Mouse (Mus musculus) E14TG2a.4 (cell line): Measurements from ENCODE around the gene Best2.

Experiments
- H3K27me3 ChIP-seq: 2 replicates; pipeline ENCODE4 v1.6.1; 2014; ENCODE audit warnings: low read length, control low read depth; ENCODE audit not compliant: insufficient read depth
- H3K36me3 ChIP-seq: 2 replicates; pipeline ENCODE4 v1.6.1; 2014; ENCODE audit warnings: low read length, control low read depth; ENCODE audit not compliant: insufficient read depth
- H3K4me1 ChIP-seq: replicated peaks from 2 replicates; pipeline ENCODE4 v1.6.1; 2014; ENCODE audit warnings: low read depth, low read length, control low read depth
- H3K4me3 ChIP-seq: replicated peaks from 2 replicates; pipeline ENCODE4 v1.5.1; 2014; ENCODE audit warnings: mild to moderate bottlenecking, low read length
- H3K9me3 ChIP-seq: 2 replicates; pipeline ENCODE4 v1.6.1; 2014; ENCODE audit warnings: low read length, control low read depth
- CTCF ChIP-seq: conservative IDR thresholded peaks from 2 replicates; pipeline ENCODE4 v1.5.1; 2014; ENCODE audit warnings: low read length
- NANOG ChIP-seq: IDR thresholded peaks from 2 replicates; pipeline ENCODE4 v1.6.1; 2014; ENCODE audit warnings: borderline replicate concordance, low read length, mixed read lengths
- POU5F1 ChIP-seq: IDR thresholded peaks from 2 replicates; pipeline ENCODE4 v1.6.1; 2014; ENCODE audit warnings: low read length, borderline replicate concordance

The Best2 gene

GRCm38 (mm10) chr8:85026670-85027515 is 12.6 kb upstream of the Best2 start, which contains the start of gene Trir:
Trir (plus strand) TSS chr8:85026823.
- Histone ChIP-seq H3K9me3 (no peaks in the 10 kb centered on the region), H3K4me1 (peaks cover 73% of the 10 kb centered on the region), H3K36me3 (peaks cover 62% of the 10 kb centered on the region), H3K27me3 (no peaks in the 10 kb centered on the region), H3K4me3 (peak within 1 kb of the TSS; percentile 100)
- TF ChIP-seq CTCF (no peak), POU5F1 (no peak), NANOG (no peak)

GRCm38 (mm10) chr8:85025098-85025932 is 11.0 kb upstream of the Best2 start, which contains the start of gene Asna1:
Asna1 (minus strand) TSS chr8:85025281.
- no peaks in the 10 kb centered on the region for H3K9me3 ChIP-seq
- TF ChIP-seq NANOG (no peak), CTCF (no peak), POU5F1 (no peak)
- no peaks in the 10 kb centered on the region for H3K27me3 ChIP-seq
- H3K36me3 ChIP-seq: peaks cover 63% of the 10 kb centered on the region
- H3K4me3 ChIP-seq: peak within 1 kb of the TSS; percentile 100
- peaks cover 76% of the 10 kb centered on the region for H3K4me1 ChIP-seq

DNA sequence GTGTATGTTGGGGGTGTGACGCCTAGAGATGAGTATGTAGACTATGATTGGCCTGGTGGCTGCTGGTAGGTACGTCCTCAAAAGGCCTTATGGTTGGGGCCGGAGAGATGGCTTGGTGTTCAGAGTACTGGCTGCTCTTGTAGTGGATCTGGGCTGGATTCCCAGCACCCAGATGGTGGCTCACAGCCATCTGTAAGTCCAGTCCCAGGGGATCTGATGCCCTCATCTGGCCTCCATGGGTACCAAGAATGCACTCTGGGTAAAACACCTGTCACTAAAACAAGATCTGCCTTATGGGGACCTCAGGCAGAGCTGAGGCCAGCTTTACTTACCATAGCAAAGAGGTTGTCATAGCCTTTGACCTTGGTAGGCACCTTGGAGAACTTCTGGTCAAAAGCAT is 9.5 kb upstream of the Best2 start:
- H3K4me3 ChIP-seq: peak overlapping the region; percentile 100
- H3K36me3 ChIP-seq: peaks cover 63% of the 10 kb centered on the region
- no peaks in the 10 kb centered on the region for H3K9me3 ChIP-seq
- TF ChIP-seq CTCF (no peak), NANOG (no peak), POU5F1 (no peak)
- no peaks in the 10 kb centered on the region for H3K27me3 ChIP-seq
- peaks cover 76% of the 10 kb centered on the region for H3K4me1 ChIP-seq

GRCm38 (mm10) chr8:85021514-85022055 is 7.3 kb upstream of the Best2 start:
- Histone ChIP-seq H3K27me3 (no peaks in the 10 kb centered on the region), H3K9me3 (no peaks in the 10 kb centered on the region), H3K4me1 (peaks cover 84% of the 10 kb centered on the region), H3K36me3 (peaks cover 75% of the 10 kb centered on the region), H3K4me3 (peak overlapping the region; percentile 29; the same call in 1 of the 2 replicates)
- TF ChIP-seq NANOG (no peak), CTCF (peak; percentile 32)

GRCm38 (mm10) chr8:85017209-85017608 is 2.9 kb upstream of the Best2 start:
- Histone ChIP-seq H3K9me3 (no peaks in the 10 kb centered on the region), H3K4me3 (no peak overlapping the region), H3K4me1 (peaks cover 75% of the 10 kb centered on the region), H3K27me3 (peaks cover 25% of the 10 kb centered on the region), H3K36me3 (peaks cover 55% of the 10 kb centered on the region)
- TF ChIP-seq NANOG: no peak
- TF ChIP-seq POU5F1: no peak
- TF ChIP-seq CTCF: no peak

- H3K27me3 ChIP-seq: peaks cover 28% of the 10 kb centered on the region
- no peaks in the 10 kb centered on the region for H3K9me3 ChIP-seq
- H3K36me3 ChIP-seq: peaks cover 50% of the 10 kb centered on the region
- H3K4me3 ChIP-seq: no peak overlapping the region; the same call in 1 of the 2 replicates
- no peak for TF ChIP-seq NANOG
- no peak for TF ChIP-seq POU5F1
- no peak for TF ChIP-seq CTCF
- H3K4me1 ChIP-seq: peaks cover 71% of the 10 kb centered on the region
These were observed 2.4 kb upstream of the Best2 start for GRCm38 (mm10) chr8:85016724-85017123.

- H3K27me3 ChIP-seq: peaks cover 50% of the 10 kb centered on the region
- H3K4me1 ChIP-seq: peaks cover 61% of the 10 kb centered on the region
- peak overlapping the region; percentile 72 for H3K4me3 ChIP-seq
- TF ChIP-seq NANOG (no peak), CTCF (peak; percentile 90)
- H3K9me3 ChIP-seq: no peaks in the 10 kb centered on the region
- peaks cover 16% of the 10 kb centered on the region for H3K36me3 ChIP-seq
These were observed 996 bp downstream of the Best2 start for GRCm38 (mm10) chr8:85013230-85013840.
